Mouse (Mus musculus): ENCODE data around the gene Moxd2. TPM values are rescaled to one million over a fixed set of nuclear protein-coding genes. Genes with fewer than 3 reads are reported as not detected.

The Moxd2 gene
- polyA plus RNA-seq (2012; rRNA removed) = not detected in 2 replicates

GRCm38 (mm10) chr6:40887394-40887793 lies at the start of gene Moxd2:
Gene Moxd2, minus strand, starts transcription at chr6:40887494.
- no peak for DNase-seq (ENCODE audit: low read depth)

DNA sequence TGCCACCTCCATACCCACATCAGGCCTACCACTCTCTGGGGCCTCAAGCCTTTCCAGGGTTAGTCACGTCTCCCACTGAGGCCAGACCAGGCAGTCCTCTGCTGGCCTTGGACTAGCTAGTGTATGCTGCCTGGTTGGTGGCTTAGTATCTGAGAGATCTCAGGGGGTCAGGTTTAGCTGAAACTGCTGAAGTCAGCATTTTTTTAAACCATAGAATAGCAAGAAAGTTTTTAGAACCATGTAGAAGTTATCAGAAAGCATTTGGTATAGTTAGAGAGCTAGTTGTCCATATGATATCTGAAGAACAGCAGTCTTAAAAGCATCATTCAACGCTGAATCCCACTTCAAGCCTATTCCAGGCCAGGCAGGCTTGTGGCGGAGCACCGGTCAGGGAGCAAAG lies 32.7 kb upstream of the Moxd2 start:
- no peak for DNase-seq (ENCODE audit: low read depth)

DNA sequence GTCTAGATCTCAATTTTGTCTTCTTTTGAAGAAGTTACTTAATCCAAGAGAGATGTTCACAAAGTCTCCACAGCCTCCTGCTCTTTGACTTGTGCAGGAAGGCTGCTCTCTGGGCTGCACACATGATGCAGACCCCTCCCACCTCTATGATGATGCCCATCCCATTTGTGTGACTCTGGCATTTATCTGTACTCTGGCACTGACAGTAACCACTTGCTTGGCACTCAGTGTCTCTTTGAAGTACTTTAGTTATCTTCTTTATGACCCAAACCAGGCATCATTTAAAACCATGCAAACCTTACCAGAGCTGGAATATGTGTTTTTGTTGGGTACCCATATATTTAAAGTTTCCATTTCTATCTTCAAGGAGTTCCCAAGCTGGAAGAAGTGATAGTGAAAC lies 13.0 kb upstream of the Moxd2 start, which contains the start of gene Prss58:
TSS of gene Prss58 (minus strand) at position 101 of the 400 bp plus-strand sequence.
- DNase-seq (ENCODE audit: low read depth) = no peak

GRCm38 (mm10) chr6:40894716-40895115 lies 7.4 kb upstream of the Moxd2 start:
- DNase-seq (ENCODE audit: low read depth) = no peak

DNA sequence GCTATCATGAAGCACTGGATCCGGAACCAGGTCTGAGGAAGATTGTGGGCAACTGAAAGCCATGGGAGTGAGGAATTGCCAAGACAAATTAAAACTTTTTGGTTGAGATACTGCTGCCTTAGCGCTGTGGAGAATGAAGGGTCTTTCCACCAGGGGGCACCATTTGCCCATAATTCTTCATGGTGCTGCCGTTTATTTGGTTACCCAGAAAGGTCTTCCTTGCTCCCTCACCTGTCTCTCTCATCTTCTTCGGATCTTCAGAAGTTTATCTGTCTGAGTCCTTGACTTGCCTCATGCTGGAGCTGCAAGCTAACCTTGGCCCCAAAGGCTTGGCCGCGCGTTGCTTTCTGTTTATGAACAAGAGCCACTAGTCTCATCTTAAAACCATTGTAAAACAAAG lies 6.3 kb upstream of the Moxd2 start:
- no peak for DNase-seq (ENCODE audit: low read depth)

GRCm38 (mm10) chr6:40891754-40892153 lies 4.5 kb upstream of the Moxd2 start:
- DNase-seq (ENCODE audit: low read depth) = no peak

- no peak for DNase-seq (ENCODE audit: low read depth)
These were observed 3.7 kb upstream of the Moxd2 start for GRCm38 (mm10) chr6:40890973-40891372.

DNA sequence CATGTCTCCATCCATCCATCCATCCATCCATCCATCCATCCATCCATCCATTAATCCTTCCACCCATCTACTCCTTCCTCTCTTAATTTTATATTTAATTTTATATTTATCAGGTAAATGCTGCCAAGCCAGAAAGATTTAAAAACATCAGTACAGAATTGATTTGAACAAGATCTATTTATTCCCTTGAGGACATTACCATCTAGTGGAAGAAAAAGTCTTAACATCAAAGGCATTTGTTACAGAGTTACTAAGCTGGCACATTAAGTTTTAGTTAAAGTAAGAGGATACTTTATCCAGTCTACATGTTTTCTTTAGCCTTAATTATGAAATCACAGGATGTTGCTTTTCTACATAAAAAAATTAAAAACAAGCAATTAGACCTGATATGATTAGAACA lies 42.0 kb downstream of the Moxd2 start:
- no peak for DNase-seq (ENCODE audit: low read depth)

Other genes starting within 250 kb of the Moxd2 start
- 0.11 and 0.56 TPM in 2 replicates for gene Prss58, start 12.9 kb upstream of the Moxd2 start, polyA plus RNA-seq (2012; rRNA removed)
- gene 1700074P13Rik, start 53.1 kb upstream of the Moxd2 start, polyA plus RNA-seq (2012; rRNA removed) = 0.50 and 0.65 TPM in 2 replicates
- gene Gm4744, start 64.4 kb upstream of the Moxd2 start, polyA plus RNA-seq (2012; rRNA removed) = not detected in 2 replicates
- gene 1810009J06Rik, start 77.3 kb upstream of the Moxd2 start, polyA plus RNA-seq (2012; rRNA removed) = not detected in 2 replicates
- gene Gm2663, start 112.0 kb upstream of the Moxd2 start, polyA plus RNA-seq (2012; rRNA removed) = not detected in 2 replicates
- 0.24 and 1.6 TPM in 2 replicates for gene 2210010C04Rik, start 148.0 kb upstream of the Moxd2 start, polyA plus RNA-seq (2012; rRNA removed)